Mouse (Mus musculus) MEL-GATA-1-ER (cell line): ENCODE data around the gene Gm7978.
"Not testable (repeated sequence)": the region's sequence is repeated elsewhere in the genome, so short reads cannot be mapped to it uniquely, and the experiment has no call there.

Source experiments
- DNase-seq: peaks from one replicate; pipeline ENCODE4 v3.0.0-alpha.2; 2012; ENCODE audit warnings: low read depth; ENCODE audit errors: extremely low read depth

Gm7978 gene

GRCm38 (mm10) chr5:95736073-95736472 lies at the start of gene Gm7978:
Gene Gm7978 (minus strand): TSS chr5:95736173.
- DNase-seq = not testable (repeated sequence)

GRCm38 (mm10) chr5:95775690-95776089 lies 39.7 kb upstream of the Gm7978 start, which contains the start of gene E330014E10Rik:
Gene E330014E10Rik (plus strand): TSS chr5:95775990.
- DNase-seq = not testable (repeated sequence)

- not testable (repeated sequence) for DNase-seq
Observed at GRCm38 (mm10) chr5:95741714-95742113, 5.7 kb upstream of the Gm7978 start, which contains the start of gene Gm7982. Gene Gm7982 (plus strand): TSS chr5:95742014.
